Mouse (Mus musculus) gastrocnemius, postnatal 36 days (tissue): Measurements from ENCODE around the gene Ptprm. TPM values are rescaled to one million over a fixed set of nuclear protein-coding genes. Genes with fewer than 3 reads are reported as not detected.

Source experiments
- DNase-seq, 2 experiments: peaks; one replicate each; pipeline ENCODE4 v3.0.0; 2022
- intact Hi-C: fragments of 180-260 bp; cut with DNase I; formaldehyde crosslinking; loops from one replicate; pipeline ENCODE4 v1.15.1; 2025
- microRNA-seq, 2 experiments: library from miRNA; unstranded; fragments of <30 nt; microRNA quantifications; one replicate each; pipeline ENCODE4 v1.2.0; 2021
- total RNA-seq, 2 experiments: library from RNA; stranded (reverse); gene quantifications; 2 replicates each; pipeline ENCODE4 v1.2.3; 2021

Ptprm gene
- total RNA-seq, 2 experiments from 2014 or later = 19.9 to 22.4 TPM

- intact Hi-C loops = no loop called here
- DNase-seq = no peak
These were observed 716.1 kb downstream of the Ptprm start for GRCm38 (mm10) chr17:66637951-66638722.

GRCm38 (mm10) chr17:66619996-66620656, 734.1 kb downstream of the Ptprm start:
- DNase-seq = no peak
- intact Hi-C loops = no loop called here

GRCm38 (mm10) chr17:66619255-66619826, 734.9 kb downstream of the Ptprm start:
- intact Hi-C loops = no loop called here
- DNase-seq = no peak

Small RNA genes within 50 kb of the gene (microRNA-seq; reads per million reads assigned to microRNA genes)
- gene Mir5709 = 0 reads per million in 2 experiments
